Mouse (Mus musculus): ENCODE data around the gene Etv5. TPM values are rescaled to one million over a fixed set of nuclear protein-coding genes. Genes with fewer than 3 reads are reported as not detected.

Etv5 gene
- total and polyA plus RNA-seq, 2 experiments from 2014 or later = 17.9 to 38.2 TPM

DNA sequence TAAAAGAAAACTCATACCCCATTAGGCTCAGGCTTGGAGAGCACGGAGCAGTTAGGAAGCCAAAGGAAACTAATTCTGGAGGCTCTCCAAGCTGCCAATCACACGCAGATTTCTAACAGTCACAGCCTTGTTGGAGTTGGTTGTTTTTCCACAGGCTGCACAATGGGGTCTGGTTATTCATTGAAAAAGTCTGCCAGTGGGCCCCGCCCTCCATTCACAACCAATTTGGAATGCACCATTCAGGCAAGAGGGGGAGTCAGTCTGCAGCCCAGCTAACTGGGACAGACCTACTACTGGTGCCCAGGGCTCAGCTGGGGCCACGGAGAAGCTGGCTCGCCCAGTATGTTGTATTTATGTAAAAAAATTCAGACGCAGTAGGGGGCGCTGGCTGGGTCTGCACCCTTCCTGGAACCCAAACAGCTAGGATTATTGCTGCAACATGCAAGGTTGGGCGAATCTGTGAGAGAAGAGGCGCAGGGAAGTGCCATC, 10.6 kb downstream of the Etv5 start:
- Histone ChIP-seq H3K4me1 (ENCODE audit: insufficient read depth, low read length) (0 out of 2 replicates have a peak, but pooled peaks cover 3% of the 10 kb centered on the region), H3K27me3 (ENCODE audit: insufficient read depth, low read length) (0 out of 2 replicates have a peak, but pooled peaks cover 7% of the 10 kb centered on the region), H3K4me3 (ENCODE audit: low read depth, low read length) (peak overlapping the region; percentile 27), H3K9ac (replicated peaks; ENCODE audit: low read length, poor library complexity, severe bottlenecking) (peak overlapping the region; percentile 36; the same call in 1 of the 2 replicates), H3K4me2 (ENCODE audit: low read depth, low read length, poor library complexity, severe bottlenecking) (peak overlapping the region; percentile 52), H3K27ac (ENCODE audit: low read depth, low read length) (peak overlapping the region; percentile 21), H3K36me3 (ENCODE audit: insufficient read depth, low read length) (no peaks in the 10 kb centered on the region), H3K9me3 (ENCODE audit: low read length) (no peaks in the 10 kb centered on the region)
- peak; percentile 68 for TF ChIP-seq CTCF (IDR thresholded peaks at IDR 0.05)
- peak; percentile 96 for DNase-seq (ENCODE audit: low spot score)
- ATAC-seq (ENCODE audit: low FRiP score) = peak; percentile 90
- 2% methylated on average over 9 of the region's 9 CpGs for WGBS

DNA sequence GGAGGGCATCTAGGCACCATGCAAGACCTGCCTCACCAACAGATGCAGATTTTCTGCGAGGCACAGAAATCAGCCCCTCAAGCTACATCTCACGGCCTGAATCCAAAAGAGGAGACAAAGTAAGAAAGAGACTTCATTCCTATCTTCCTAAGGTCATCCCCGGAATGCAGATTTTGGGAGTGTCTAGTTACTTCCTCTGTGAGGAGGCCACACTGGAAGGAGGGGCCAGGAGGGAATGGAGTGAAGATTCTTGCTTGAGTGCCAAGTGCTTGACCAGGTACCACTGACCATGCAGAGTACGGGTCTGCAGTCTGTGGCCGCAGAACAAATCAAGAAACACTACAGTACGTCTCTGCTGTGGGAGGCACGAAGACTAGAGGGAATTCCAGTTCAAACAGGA, 12.7 kb downstream of the Etv5 start:
- no peak overlapping the region for H3K4me2 ChIP-seq (ENCODE audit: low read depth, low read length, poor library complexity, severe bottlenecking)
- H3K9ac ChIP-seq (replicated peaks; ENCODE audit: low read length, poor library complexity, severe bottlenecking) = no peak overlapping the region
- DNase-seq (ENCODE audit: low spot score) = no peak
- 0 out of 2 replicates have a peak, but pooled peaks cover 7% of the 10 kb centered on the region for H3K27me3 ChIP-seq (ENCODE audit: insufficient read depth, low read length)
- ATAC-seq (ENCODE audit: low FRiP score) = no peak
- no peak for TF ChIP-seq CTCF (IDR thresholded peaks at IDR 0.05)
- H3K27ac ChIP-seq (ENCODE audit: low read depth, low read length) = no peak overlapping the region
- 0 out of 2 replicates have a peak, but pooled peaks cover 3% of the 10 kb centered on the region for H3K4me1 ChIP-seq (ENCODE audit: insufficient read depth, low read length)
- H3K36me3 ChIP-seq (ENCODE audit: insufficient read depth, low read length) = no peaks in the 10 kb centered on the region
- WGBS = 77% methylated on average over 7 of the region's 7 CpGs
- H3K4me3 ChIP-seq (ENCODE audit: low read depth, low read length) = no peak overlapping the region
- H3K9me3 ChIP-seq (ENCODE audit: low read length) = no peaks in the 10 kb centered on the region

DNA sequence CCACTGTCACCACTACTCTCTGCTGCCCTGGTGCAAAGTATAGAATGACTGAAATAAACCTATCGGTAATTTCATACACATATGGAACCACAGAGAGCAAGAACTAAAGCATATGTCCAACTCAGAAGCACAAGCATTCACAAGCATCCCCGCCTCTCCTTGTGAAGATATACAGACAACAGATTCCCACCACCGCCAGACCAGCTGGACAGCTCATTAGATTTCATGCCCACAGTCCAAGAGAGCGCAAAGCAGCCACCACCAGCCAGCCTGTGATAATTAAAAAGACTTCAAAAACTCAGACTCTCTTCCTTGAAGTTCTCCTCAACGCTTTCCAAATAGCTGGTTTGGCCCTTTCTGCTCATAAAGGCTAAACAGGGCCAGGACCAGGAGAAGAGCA, 17.3 kb downstream of the Etv5 start:
- H3K9ac ChIP-seq (replicated peaks; ENCODE audit: low read length, poor library complexity, severe bottlenecking) = no peak overlapping the region
- 67% methylated on average over 5 of the region's 5 CpGs for WGBS
- no peaks in the 10 kb centered on the region for H3K4me1 ChIP-seq (ENCODE audit: insufficient read depth, low read length)
- H3K27ac ChIP-seq (ENCODE audit: low read depth, low read length) = no peak overlapping the region
- no peaks in the 10 kb centered on the region for H3K9me3 ChIP-seq (ENCODE audit: low read length)
- H3K4me2 ChIP-seq (ENCODE audit: low read depth, low read length, poor library complexity, severe bottlenecking) = no peak overlapping the region
- ATAC-seq (ENCODE audit: low FRiP score) = no peak
- H3K36me3 ChIP-seq (ENCODE audit: insufficient read depth, low read length) = no peaks in the 10 kb centered on the region
- no peak overlapping the region for H3K4me3 ChIP-seq (ENCODE audit: low read depth, low read length)
- peak; percentile 40 for DNase-seq (ENCODE audit: low spot score)
- no peaks in the 10 kb centered on the region for H3K27me3 ChIP-seq (ENCODE audit: insufficient read depth, low read length)
- no peak for TF ChIP-seq CTCF (IDR thresholded peaks at IDR 0.05)

DNA sequence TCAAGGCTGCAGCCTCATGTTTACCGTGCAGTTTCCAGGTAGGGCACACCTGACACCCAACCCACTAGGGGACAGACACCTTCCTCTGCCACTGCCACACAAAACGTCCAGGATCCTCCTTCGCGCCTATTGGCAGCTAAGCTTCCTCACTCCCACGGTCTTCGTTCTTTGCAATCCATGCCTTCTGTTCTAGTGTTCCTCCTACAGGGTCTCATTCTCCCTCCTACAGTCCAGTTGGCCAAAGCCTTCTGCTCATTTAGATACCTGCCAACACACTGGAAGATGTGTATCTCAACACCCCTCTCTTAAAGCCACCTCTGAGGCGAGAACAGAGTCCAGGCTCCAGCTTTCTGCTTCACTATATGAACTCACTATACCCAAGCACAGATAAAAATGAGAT, 21.6 kb downstream of the Etv5 start:
- no peaks in the 10 kb centered on the region for H3K9me3 ChIP-seq (ENCODE audit: low read length)
- no peak for ATAC-seq (ENCODE audit: low FRiP score)
- H3K4me2 ChIP-seq (ENCODE audit: low read depth, low read length, poor library complexity, severe bottlenecking) = no peak overlapping the region
- H3K9ac ChIP-seq (replicated peaks; ENCODE audit: low read length, poor library complexity, severe bottlenecking) = no peak overlapping the region
- no peaks in the 10 kb centered on the region for H3K36me3 ChIP-seq (ENCODE audit: insufficient read depth, low read length)
- 88% methylated on average over 7 of the region's 7 CpGs for WGBS
- H3K27ac ChIP-seq (ENCODE audit: low read depth, low read length) = no peak overlapping the region
- no peaks in the 10 kb centered on the region for H3K27me3 ChIP-seq (ENCODE audit: insufficient read depth, low read length)
- H3K4me3 ChIP-seq (ENCODE audit: low read depth, low read length) = no peak overlapping the region
- no peak for DNase-seq (ENCODE audit: low spot score)
- TF ChIP-seq CTCF (IDR thresholded peaks at IDR 0.05) = no peak
- H3K4me1 ChIP-seq (ENCODE audit: insufficient read depth, low read length) = no peaks in the 10 kb centered on the region

DNA sequence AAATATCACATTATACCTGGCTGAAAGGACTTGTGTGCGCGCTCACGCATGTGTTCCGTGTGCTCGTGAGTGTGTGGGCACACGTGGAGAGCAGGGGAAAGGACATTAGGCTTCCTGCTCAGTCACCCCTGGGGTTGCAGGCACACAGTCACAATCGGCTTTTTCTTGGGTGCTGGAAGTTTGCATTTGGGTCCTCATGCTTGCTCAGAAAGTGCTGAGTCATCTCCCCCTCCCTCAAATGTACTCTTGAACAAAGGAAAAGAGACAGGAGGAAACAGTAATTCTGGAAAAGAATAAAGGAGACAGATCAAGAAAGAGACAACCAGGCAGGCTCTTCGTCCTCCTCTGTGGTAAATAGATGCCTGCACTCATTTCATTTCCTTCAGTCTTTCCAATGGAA, 22.5 kb downstream of the Etv5 start:
- WGBS = 89% methylated on average over 8 of the region's 8 CpGs
- H3K9me3 ChIP-seq (ENCODE audit: low read length) = no peaks in the 10 kb centered on the region
- no peak overlapping the region for H3K4me3 ChIP-seq (ENCODE audit: low read depth, low read length)

DNA sequence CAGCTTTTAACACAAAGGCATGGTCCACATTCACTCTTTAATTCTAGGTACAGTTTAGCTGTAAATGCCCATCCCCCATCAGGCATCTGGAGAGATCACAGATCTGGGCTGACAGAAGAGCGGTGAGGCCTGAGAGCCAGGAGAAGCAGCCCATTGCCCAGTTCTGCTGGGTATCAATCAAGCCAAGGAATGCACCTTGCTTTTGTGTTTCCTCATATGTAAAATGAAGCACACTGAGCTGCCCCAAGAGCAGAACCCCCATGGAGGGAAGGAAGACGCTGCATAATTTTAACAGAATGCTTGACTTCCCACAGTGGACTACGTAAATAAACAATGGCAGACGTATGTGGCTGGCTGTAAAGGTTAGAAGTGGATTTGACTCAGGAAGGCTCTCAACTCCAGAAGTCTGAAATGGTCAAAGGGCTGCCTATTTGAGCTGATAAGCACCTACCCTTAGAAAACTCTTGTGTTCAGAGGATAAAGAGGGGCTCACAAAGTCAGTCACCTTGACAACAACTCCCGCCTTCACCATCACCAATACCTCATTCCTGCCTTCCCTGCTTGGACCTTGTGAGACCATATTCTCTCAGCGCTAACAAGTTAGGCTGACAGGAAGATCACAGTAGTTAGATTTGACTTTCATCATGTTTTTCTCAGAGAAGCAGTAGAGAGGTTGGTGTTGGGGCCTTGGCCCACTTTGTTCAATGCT, 23.2 kb downstream of the Etv5 start:
- Histone ChIP-seq H3K27me3 (ENCODE audit: insufficient read depth, low read length) (no peaks in the 10 kb centered on the region), H3K4me2 (ENCODE audit: low read depth, low read length, poor library complexity, severe bottlenecking) (no peak overlapping the region), H3K4me1 (ENCODE audit: insufficient read depth, low read length) (no peaks in the 10 kb centered on the region), H3K36me3 (ENCODE audit: insufficient read depth, low read length) (no peaks in the 10 kb centered on the region), H3K9me3 (ENCODE audit: low read length) (no peaks in the 10 kb centered on the region), H3K27ac (ENCODE audit: low read depth, low read length) (no peak overlapping the region), H3K9ac (replicated peaks; ENCODE audit: low read length, poor library complexity, severe bottlenecking) (no peak overlapping the region), H3K4me3 (ENCODE audit: low read depth, low read length) (no peak overlapping the region)
- WGBS = 68% methylated on average over 6 of the region's 6 CpGs
- ATAC-seq (ENCODE audit: low FRiP score) (no peak), DNase-seq (ENCODE audit: low spot score) (no peak)
- TF ChIP-seq CTCF (IDR thresholded peaks at IDR 0.05) = no peak

More for the DNA sequence above, 22.5 kb downstream of the Etv5 start:
- TF ChIP-seq CTCF (IDR thresholded peaks at IDR 0.05) = no peak
- DNase-seq (ENCODE audit: low spot score) (no peak), ATAC-seq (ENCODE audit: low FRiP score) (no peak)
- no peak overlapping the region for H3K9ac ChIP-seq (replicated peaks; ENCODE audit: low read length, poor library complexity, severe bottlenecking)
- H3K27me3 ChIP-seq (ENCODE audit: insufficient read depth, low read length) = no peaks in the 10 kb centered on the region
- no peak overlapping the region for H3K27ac ChIP-seq (ENCODE audit: low read depth, low read length)
- no peak overlapping the region for H3K4me2 ChIP-seq (ENCODE audit: low read depth, low read length, poor library complexity, severe bottlenecking)
- no peaks in the 10 kb centered on the region for H3K4me1 ChIP-seq (ENCODE audit: insufficient read depth, low read length)
- H3K36me3 ChIP-seq (ENCODE audit: insufficient read depth, low read length) = no peaks in the 10 kb centered on the region

All from midbrain, postnatal 0 days (tissue).